Mouse (Mus musculus): ENCODE data around the gene Ly6g5b. TPM values are rescaled to one million over a fixed set of nuclear protein-coding genes. Genes with fewer than 3 reads are reported as not detected.

The Ly6g5b gene
- total RNA-seq, 2 experiments from 2014 or later, result 2.7 to 5.4 TPM

Other genes with a start within 250 kb of the Ly6g5b start
- gene Zbtb12, start 235.9 kb downstream of the Ly6g5b start, total RNA-seq (2023), result 1 to 10 TPM; 4.7 to 5.7 TPM
- not detected for gene Gm20547, start 233.4 kb downstream of the Ly6g5b start, total RNA-seq (2023)
- gene C2, start 217.2 kb downstream of the Ly6g5b start, total RNA-seq (2023), result 1 to 10 TPM in 1 of 2 experiments, under 1 TPM in 1; 0.35 to 2.6 TPM
- 100 to 1,000 TPM; 127 to 138 TPM for gene Ehmt2, start 217.0 kb downstream of the Ly6g5b start, total RNA-seq (2023)
- not detected for gene Slc44a4, start 201.0 kb downstream of the Ly6g5b start, total RNA-seq (2023)
- gene Neu1, start 184.2 kb downstream of the Ly6g5b start, total RNA-seq (2023), result 10 to 100 TPM; 43.5 to 54.2 TPM
- 10 to 100 TPM; 10.4 to 11.9 TPM for gene Hspa1b, start 156.2 kb downstream of the Ly6g5b start, total RNA-seq (2023)
- gene Gm20481, start 145.5 kb downstream of the Ly6g5b start, total RNA-seq (2023), result not detected
- 1 to 10 TPM; 3.2 to 3.6 TPM for gene Hspa1a, start 143.3 kb downstream of the Ly6g5b start, total RNA-seq (2023)
- gene Hspa1l, start 142.7 kb downstream of the Ly6g5b start, total RNA-seq (2023), result not detected
- 10 to 100 TPM; 31.7 to 37.8 TPM for gene Lsm2, start 133.6 kb downstream of the Ly6g5b start, total RNA-seq (2023)
- 100 to 1,000 TPM; 113 to 115 TPM for gene Vars, start 114.4 kb downstream of the Ly6g5b start, total RNA-seq (2023)
- under 1 TPM; 0.47 to 0.52 TPM for gene Vwa7, start 98.8 kb downstream of the Ly6g5b start, total RNA-seq (2023)
- gene Sapcd1, start 87.4 kb downstream of the Ly6g5b start, total RNA-seq (2023), result 1 to 10 TPM in 1 of 2 experiments, not detected in 1; 2.3 TPM
- 1 to 10 TPM; 2.0 to 3.3 TPM for gene Msh5, start 68.7 kb downstream of the Ly6g5b start, total RNA-seq (2023)
- gene Clic1, start 65.5 kb downstream of the Ly6g5b start, total RNA-seq (2023), result 100 to 1,000 TPM; 161 to 180 TPM
- gene Ddah2, start 56.4 kb downstream of the Ly6g5b start, total RNA-seq (2023), result 1 to 10 TPM in 1 of 2 experiments, under 1 TPM in 1; 0.86 to 4.1 TPM
- gene Ly6g6c, start 50.0 kb downstream of the Ly6g5b start, total RNA-seq (2023), result not detected
- not detected for gene Mpig6b, start 49.2 kb downstream of the Ly6g5b start, total RNA-seq (2023)
- gene Ly6g6e, start 38.5 kb downstream of the Ly6g5b start, total RNA-seq (2023), result not detected
- not detected for gene Ly6g6d, start 37.4 kb downstream of the Ly6g5b start, total RNA-seq (2023)
- gene Ly6g6f, start 29.8 kb downstream of the Ly6g5b start, total RNA-seq (2023), result not detected
- 10 to 100 TPM; 73.4 to 81.3 TPM for gene Abhd16a, start 26.2 kb downstream of the Ly6g5b start, total RNA-seq (2023)
- gene Ly6g5c, start 7.1 kb downstream of the Ly6g5b start, total RNA-seq (2023), result not detected
- 10 to 100 TPM; 33.5 to 34.9 TPM for gene Gpank1, start 6.0 kb upstream of the Ly6g5b start, total RNA-seq (2023)
- gene Csnk2b, start 6.6 kb upstream of the Ly6g5b start, total RNA-seq (2023), result 100 to 1,000 TPM; 152 to 162 TPM
- 10 to 100 TPM; 26.0 to 26.8 TPM for gene D17H6S53E, start 10.9 kb upstream of the Ly6g5b start, total RNA-seq (2023)
- gene Apom, start 16.6 kb upstream of the Ly6g5b start, total RNA-seq (2023), result 1 to 10 TPM in 1 of 2 experiments, under 1 TPM in 1; 0.55 to 1.7 TPM
- gene Bag6, start 19.8 kb upstream of the Ly6g5b start, total RNA-seq (2023), result 100 to 1,000 TPM; 403 to 408 TPM
- gene Prrc2a, start 49.5 kb upstream of the Ly6g5b start, total RNA-seq (2023), result 100 to 1,000 TPM; 299 to 313 TPM
- 1 to 10 TPM; 1.2 to 2.0 TPM for gene Aif1, start 60.6 kb upstream of the Ly6g5b start, total RNA-seq (2023)
- gene Lst1, start 73.0 kb upstream of the Ly6g5b start, total RNA-seq (2023), result 1 to 10 TPM; 4.5 to 8.7 TPM
- 100 to 1,000 TPM; 598 to 633 TPM for gene Ltb, start 79.0 kb upstream of the Ly6g5b start, total RNA-seq (2023)
- 10 to 100 TPM; 17.7 to 18.6 TPM for gene Tnf, start 86.6 kb upstream of the Ly6g5b start, total RNA-seq (2023)
- 10 to 100 TPM; 14.1 to 17.3 TPM for gene Lta, start 89.9 kb upstream of the Ly6g5b start, total RNA-seq (2023)
- gene Gm16181, start 105.4 kb upstream of the Ly6g5b start, total RNA-seq (2023), result not detected
- 1 to 10 TPM; 2.8 to 3.1 TPM for gene Atp6v1g2, start 118.2 kb upstream of the Ly6g5b start, total RNA-seq (2023)
- gene Nfkbil1, start 120.4 kb upstream of the Ly6g5b start, total RNA-seq (2023), result 10 to 100 TPM; 15.8 to 16.0 TPM
- gene Ddx39b, start 126.3 kb upstream of the Ly6g5b start, total RNA-seq (2023), result 100 to 1,000 TPM; 432 to 439 TPM
- 1,000 to 10,000 TPM; 2,662 to 2,726 TPM for gene H2-D1, start 147.3 kb upstream of the Ly6g5b start, total RNA-seq (2023)
- 10 to 100 TPM; 17.9 to 23.8 TPM for gene H2-Q1, start 205.0 kb upstream of the Ly6g5b start, total RNA-seq (2023)
- 10 to 100 TPM; 13.7 to 17.0 TPM for gene H2-Q2, start 226.8 kb upstream of the Ly6g5b start, total RNA-seq (2023)

Data from T-cell, adult 66 days (primary cell).